Mouse (Mus musculus) adrenal gland, adult 8-10 months (tissue): ENCODE measurements around the gene Zfp872. TPM values are rescaled to one million over a fixed set of nuclear protein-coding genes. Genes with fewer than 3 reads are reported as not detected.
A peak's percentile ranks its signal among the peaks of the same experiment; 100 is the strongest.
"Not testable (repeated sequence)": the region's sequence is repeated elsewhere in the genome, so short reads cannot be mapped to it uniquely, and the experiment has no call there.

Experiments used
- DNase-seq: peaks from one replicate; pipeline ENCODE4 v3.0.0; 2022
- total RNA-seq, 4 experiments: library from RNA; stranded (reverse); gene quantifications; 2 replicates each; pipeline ENCODE4 v1.2.4; 2022

Zfp872 gene
- total RNA-seq = 1 to 10 TPM; 3.0 to 7.2 (median 4.1) TPM

DNA sequence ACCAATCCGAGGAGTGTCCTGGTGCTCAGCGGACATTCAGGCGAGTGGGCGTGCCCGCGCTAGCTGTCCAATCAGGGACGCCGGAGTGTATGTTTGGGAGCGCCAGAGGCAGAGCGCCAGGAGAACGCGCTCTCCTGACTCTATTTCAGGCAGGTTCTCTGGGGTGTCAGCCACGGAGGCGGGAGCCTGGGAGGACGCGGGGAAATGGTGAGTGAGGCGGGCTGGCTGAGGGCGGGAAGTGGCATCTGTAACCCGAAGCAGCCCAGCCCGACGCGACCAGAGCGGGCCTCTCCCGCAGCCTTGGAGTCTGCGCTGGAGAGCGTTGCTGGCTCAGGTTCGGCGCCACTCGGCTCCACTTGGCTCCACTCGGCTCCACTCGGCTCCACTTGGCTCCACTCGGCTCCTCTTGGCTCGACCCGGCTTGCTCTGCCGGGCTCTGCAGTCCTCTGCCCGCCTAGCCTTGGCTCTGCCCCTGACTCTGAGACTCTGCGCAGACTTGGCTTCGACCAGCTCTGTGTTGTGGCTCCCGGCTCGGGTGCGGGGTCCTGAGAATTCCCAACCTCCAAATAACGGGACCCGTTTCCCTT is at the start of gene Zfp872:
Zfp872 (plus strand) TSS at position 66 of the 587 bp plus-strand sequence.
- DNase-seq = peak; percentile 71

DNA sequence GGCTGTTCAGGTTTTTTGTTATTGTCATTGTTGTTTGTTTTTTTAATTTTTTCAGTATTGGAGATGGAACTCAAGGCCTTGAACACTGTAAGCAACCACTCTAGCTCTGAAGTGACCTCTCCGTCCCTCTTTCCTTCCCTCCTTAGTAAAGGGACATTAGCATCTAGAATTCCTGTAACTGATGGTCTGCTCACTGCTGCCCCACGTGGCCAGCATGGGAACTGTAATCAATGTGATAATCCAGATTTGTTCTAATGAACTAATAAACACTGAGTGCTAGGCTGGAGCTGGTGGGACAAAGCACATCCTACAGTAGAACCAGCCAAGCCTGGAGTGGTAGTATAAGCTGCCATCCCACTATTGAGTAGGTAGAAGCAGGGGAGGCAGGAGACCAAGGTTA is 49.4 kb upstream of the Zfp872 start:
- no peak for DNase-seq

DNA sequence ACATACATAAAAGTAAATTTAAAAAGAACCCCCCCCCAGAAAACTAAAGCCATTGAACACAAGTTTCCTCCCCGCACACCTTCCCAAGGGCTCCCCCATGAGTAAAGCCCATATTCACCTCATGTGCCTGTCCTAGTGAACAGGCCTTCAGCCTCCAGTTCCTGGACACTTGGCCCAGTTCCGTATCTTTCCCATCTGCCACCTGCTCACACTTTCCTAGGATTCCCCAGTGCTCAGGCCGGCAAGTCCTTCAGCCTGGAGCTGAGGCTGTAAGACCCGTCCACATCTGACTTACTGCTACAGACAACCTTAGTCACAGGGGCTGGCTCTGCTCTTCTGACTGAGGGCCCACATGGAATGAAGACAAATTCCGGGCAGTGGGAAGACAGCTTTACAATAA is 48.1 kb upstream of the Zfp872 start:
- no peak for DNase-seq

DNA sequence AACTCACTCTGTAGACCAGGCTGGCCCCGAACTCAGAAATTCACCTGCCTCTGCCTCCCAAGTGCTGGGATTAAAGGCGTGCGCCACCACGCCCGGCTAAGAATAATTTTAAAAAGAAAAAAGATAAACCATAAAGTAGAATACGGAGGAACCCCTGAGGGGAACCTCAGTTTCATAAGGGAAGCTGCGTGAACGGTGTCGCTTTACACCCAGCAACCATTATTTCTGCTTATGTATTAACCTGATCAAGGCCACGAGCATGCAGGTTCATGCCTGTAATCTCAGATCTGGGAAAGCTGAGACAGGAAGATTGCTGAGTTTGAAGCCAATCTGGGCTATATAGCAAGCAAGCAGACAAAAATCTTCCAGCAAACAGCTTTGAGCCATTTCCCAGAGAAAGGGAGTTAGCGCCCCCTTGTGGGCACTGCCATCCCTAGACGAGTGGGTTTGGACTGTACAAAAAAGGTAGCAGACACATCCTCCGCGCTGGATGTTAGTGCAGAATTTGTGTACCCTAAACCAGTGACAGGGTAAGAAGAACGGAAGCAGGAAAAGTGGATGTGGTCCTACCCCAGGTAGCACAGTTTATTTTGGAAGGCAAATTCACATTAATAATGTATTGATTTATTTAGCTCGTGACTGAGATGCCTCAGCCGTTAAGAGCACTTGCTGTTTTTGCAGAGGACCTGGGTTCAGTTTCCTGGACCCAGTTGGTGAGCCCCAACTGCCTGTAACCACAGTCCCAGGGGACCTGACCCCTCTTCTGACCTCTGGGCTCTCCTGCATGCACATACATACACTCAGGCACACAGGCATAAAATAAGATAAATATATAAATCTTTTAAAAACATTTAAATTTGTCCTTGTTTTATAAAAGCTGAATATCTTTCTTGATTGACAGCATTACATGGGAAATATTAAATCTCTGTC is 44.5 kb upstream of the Zfp872 start:
- DNase-seq = peak; percentile 67

GRCm38 (mm10) chr9:22144304-22144965 is 43.5 kb upstream of the Zfp872 start:
- DNase-seq = no peak

DNA sequence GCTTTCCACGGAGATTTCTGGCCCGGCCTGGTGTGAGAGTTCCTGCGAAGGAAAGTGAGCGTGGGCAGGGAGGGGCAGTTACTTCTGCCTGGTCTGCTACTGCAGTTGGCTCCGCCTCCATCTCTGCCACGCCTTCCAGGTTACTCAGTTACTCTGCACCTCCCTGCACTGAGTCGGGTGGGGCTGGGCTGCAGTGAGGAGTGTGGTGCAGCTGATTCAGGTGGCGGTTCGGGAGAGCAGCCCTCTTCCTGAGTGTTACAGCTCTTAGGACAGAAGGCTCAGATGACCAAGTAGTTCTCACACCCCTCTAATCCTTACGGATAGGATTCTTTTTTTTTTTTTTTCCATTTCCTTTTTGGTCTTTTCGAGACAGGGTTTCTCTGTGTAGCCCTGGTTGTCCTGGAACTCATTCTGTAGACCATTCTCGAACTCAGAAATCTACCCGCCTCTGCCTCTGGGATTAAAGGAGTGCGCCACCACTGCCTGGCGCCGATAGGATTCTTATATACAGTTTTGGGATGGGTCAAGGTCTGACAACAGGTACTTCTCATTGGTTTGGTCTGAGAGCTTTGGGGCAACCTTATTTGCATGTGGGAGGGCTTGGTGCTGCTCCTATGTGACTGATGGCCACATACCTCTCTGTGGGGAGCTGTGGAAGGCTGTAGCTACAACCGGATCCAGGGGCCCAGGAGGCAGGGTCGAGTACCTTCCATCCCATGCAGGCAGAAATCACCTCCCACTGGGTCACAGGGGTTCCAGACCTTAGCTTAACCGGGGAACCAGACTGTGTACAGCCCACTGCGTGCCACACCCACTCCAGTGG is 38.3 kb upstream of the Zfp872 start:
- no peak for DNase-seq

- DNase-seq = not testable (repeated sequence)
Observed at GRCm38 (mm10) chr9:22150249-22150693, 37.6 kb upstream of the Zfp872 start.

- DNase-seq = no peak
Observed at GRCm38 (mm10) chr9:22150946-22151345, 36.9 kb upstream of the Zfp872 start.

DNA sequence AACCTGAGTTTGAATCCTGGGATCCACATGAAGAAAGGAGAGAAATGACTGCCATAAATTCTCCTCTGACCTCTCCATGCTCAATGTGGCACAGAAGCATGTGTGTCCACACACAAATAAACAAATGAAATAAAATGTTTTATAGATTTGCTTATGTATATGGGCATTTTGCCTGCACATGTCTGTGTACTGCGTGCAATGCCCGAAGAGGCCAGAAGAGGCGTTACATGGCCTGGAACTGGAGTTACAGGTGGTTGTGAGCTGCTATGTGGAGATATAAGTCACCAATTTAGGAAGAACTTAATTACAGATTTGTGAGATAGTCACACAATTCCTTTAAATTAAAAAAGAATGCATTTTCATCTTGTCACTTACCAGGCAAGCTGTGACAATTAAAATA is 34.1 kb upstream of the Zfp872 start:
- no peak for DNase-seq

GRCm38 (mm10) chr9:22155614-22156013 is 32.3 kb upstream of the Zfp872 start:
- no peak for DNase-seq

- peak; percentile 97 for DNase-seq
Observed at GRCm38 (mm10) chr9:22156497-22157245, 31.2 kb upstream of the Zfp872 start, which contains the start of gene Pigyl. Gene Pigyl, plus strand, starts transcription at chr9:22156846.

GRCm38 (mm10) chr9:22157516-22158265 is 30.2 kb upstream of the Zfp872 start:
- DNase-seq = no peak

DNA sequence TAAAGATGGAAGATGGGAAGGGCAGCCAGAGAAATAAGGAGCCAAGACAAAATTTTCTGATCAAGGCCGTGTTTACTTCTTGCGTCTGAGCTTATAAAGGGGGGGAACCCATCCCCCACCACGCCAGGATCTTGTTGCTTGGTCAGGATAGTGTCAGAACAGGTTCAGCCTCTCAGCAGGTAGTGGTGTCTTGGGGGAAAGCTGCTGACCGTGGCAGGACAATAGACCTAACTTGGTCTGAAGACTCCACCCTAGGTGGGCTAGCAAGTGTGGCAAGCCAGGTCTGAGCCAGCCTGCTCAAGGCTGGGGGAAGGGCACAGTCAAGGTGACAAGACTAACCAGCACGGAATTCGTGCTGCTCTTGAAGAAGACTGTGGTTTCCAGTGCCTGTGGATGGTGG is 26.6 kb upstream of the Zfp872 start:
- DNase-seq = no peak

GRCm38 (mm10) chr9:22162305-22162704 is 25.6 kb upstream of the Zfp872 start:
- DNase-seq = no peak

- no peak for DNase-seq
Observed at GRCm38 (mm10) chr9:22162912-22163311, 25.0 kb upstream of the Zfp872 start.

GRCm38 (mm10) chr9:22164711-22165668 is 22.9 kb upstream of the Zfp872 start:
- DNase-seq = no peak

- no peak for DNase-seq
Observed at GRCm38 (mm10) chr9:22165964-22166363, 21.9 kb upstream of the Zfp872 start.

DNA sequence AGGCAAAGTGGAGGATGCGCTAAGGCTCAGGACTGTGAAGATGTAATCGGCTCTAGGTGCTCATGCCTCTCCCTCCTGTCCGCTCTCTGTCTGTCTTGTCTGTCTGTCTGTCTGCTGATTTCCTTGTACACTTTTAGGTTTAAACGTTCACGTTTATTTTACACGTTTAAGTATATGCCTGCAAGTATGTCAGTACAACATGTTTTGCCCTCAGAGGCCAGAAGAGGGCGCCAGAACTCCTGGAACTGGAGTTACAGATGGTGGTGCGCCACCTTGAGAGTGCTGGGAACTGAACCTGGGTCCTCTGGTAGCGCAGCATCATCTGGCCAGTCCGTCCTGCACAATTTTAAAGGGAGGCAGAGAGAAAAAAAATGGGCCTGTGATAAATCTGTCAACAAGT is 21.2 kb upstream of the Zfp872 start:
- DNase-seq = no peak

DNA sequence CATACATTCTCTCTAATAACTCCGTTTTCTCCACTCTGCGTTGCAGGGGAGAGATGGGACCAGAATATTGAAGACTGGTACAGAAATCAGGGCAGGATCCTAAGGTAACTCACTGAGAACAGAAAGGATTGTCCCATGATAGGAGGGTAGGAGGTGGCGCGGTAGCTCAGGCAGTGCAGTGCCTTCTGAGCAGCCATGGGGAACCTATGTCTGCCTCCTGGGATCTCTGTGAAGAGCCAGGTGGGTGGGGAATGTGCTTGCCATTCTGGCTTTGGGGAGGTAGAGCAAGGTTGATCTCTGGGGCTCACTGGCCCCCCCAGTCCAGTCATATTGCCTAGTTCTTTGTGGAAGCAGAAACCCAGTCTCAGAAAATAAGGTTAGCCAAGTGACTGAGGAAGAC is 20.1 kb upstream of the Zfp872 start:
- no peak for DNase-seq

DNA sequence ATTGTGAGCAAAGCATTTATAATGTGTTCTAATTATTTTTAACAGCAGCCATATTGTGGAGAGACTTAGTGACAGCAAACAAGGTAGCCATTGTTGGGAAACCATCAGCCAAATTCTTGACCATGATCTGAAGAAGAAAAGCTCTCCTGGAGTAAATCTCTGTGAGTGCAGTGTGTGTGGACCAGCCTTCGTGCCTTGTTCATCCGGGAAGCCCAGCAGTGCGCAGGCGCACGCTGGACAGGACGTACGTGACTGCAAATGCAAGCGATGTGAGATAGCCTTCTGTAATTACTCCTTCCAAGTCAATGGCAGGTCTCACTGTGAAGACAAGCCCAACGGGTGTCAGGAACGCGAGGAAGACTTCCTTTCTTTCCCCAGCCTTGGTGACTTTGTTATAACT is 18.6 kb upstream of the Zfp872 start:
- no peak for DNase-seq
